15 mouse cellular contexts compared by ENCODE assay signal in the genomic region with DNA sequence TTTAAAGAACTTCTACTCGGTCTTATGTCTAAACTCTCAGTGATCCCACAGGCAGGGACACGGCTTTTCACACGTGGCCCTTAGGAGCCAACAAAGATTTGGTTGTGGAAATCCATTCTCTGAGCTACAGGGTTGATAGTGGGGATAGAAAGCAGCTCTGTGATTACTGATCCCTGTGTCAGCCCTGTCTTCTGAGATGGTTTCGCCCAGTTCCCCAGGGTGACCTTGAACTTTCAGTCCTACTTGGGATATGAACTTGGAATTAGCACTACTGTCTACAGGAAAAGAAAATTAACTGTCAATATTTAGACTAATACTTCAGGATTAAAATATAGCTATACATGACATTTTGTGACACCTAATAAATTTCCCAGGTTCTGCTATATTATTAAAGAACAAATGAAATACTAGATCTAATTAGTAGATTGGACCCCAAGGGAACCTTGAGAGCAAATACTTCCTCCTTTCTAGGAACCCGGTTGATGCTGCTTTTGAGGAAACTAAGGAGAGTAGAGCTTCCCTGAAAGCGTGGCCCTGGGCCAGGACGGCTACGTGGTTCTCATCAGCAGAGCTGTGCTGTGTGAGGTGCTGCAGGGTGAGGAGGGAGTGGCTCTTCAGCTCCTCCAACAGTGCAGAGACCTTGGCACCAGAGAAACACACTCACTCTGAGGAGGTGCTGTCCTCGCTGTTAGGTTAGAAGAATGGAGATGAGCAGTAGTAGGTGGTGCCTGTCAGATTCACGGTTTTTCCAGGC. TPM values are rescaled to one million over a fixed set of nuclear protein-coding genes. Genes with fewer than 3 reads are reported as not detected.
DNase-seq lines count a peak whose midpoint lies in the region; ATAC-seq lines count a peak whose summit lies in the region.
"Had no signal": no experiment of that assay in that cellular context is flagged by ENCODE, and none has a peak within 500 bp of the region (broad histone marks: within the 10 kb centered on the region; RNA-seq: fewer than 3 reads in every experiment).

No protein-coding gene starts in this region.

- no peak overlapping the region for H3K27ac ChIP-seq in heart, embryonic 16.5 days (ENCODE audit: low read length)
- H3K27ac ChIP-seq in heart, embryonic 11.5 days (ENCODE audit: low read depth, low read length), result no peak overlapping the region
- H3K27ac ChIP-seq: embryonic facial prominence, embryonic 13.5 days; kidney, postnatal 0 days; midbrain, embryonic 12.5 days; neural tube, embryonic 12.5 days had no signal

- no peak overlapping the region for H3K4me3 ChIP-seq in heart, embryonic 16.5 days (ENCODE audit: low read length)
- no peak overlapping the region for H3K4me3 ChIP-seq in heart, embryonic 11.5 days (ENCODE audit: low read depth, low read length)
- H3K4me3 ChIP-seq: embryonic facial prominence, embryonic 13.5 days; midbrain, embryonic 12.5 days; neural tube, embryonic 12.5 days had no signal

- peak; percentile 84; the same call in 1 of the 2 replicates for ATAC-seq in heart, embryonic 16.5 days (replicated peaks; ENCODE audit: extremely low read depth, insufficient read depth, low FRiP score)
- ATAC-seq in heart, embryonic 11.5 days (replicated peaks; ENCODE audit: insufficient number of reproducible peaks, low FRiP score, low TSS enrichment), result no peak
- peak; percentile 37 to 39; a peak in 1 of 4 replicates for ATAC-seq in hematopoietic stem cell, adult 5-6 weeks (replicated peaks in 1 of 2; ENCODE audit: insufficient read depth in 1 of 2, low FRiP score in 2 of 2, low TSS enrichment in 1 of 2, low read depth in 1 of 2, poor library complexity in 2 of 2, severe bottlenecking in 2 of 2)

- H3K4me1 ChIP-seq in heart, embryonic 16.5 days (ENCODE audit: control insufficient read depth, insufficient read depth, low read length), result peaks cover 8% of the 10 kb centered on the region; the same call in 1 of the 2 replicates
- H3K4me1 ChIP-seq in heart, embryonic 11.5 days (ENCODE audit: control insufficient read depth, insufficient read depth, low read length), result 0 out of 2 replicates have a peak, but pooled peaks cover 3% of the 10 kb centered on the region
- H3K4me1 ChIP-seq: embryonic facial prominence, embryonic 13.5 days; midbrain, embryonic 12.5 days; neural tube, embryonic 12.5 days had no signal

- H3K36me3 ChIP-seq in heart, embryonic 16.5 days (ENCODE audit: control insufficient read depth, insufficient read depth), result no peaks in the 10 kb centered on the region
- no peaks in the 10 kb centered on the region for H3K36me3 ChIP-seq in heart, embryonic 11.5 days (ENCODE audit: control insufficient read depth, insufficient read depth, low read length)

- intact Hi-C loops in left cerebral cortex, postnatal 25 days (cut with DNase I), result loop anchor here (10.0 kb wide), 2 partner anchors 168 to 318 kb away; a partner anchor contains a TSS

- 0 out of 2 replicates have a peak, but pooled peaks cover 2% of the 10 kb centered on the region for H3K9me3 ChIP-seq in heart, embryonic 16.5 days (replicated peaks; ENCODE audit: control insufficient read depth, low read length)
- H3K9me3 ChIP-seq in heart, embryonic 11.5 days (replicated peaks; ENCODE audit: control insufficient read depth, low read length), result no peaks in the 10 kb centered on the region
- H3K9me3 ChIP-seq: midbrain, embryonic 12.5 days; neural tube, embryonic 12.5 days had no signal

- WGBS in heart, embryonic 16.5 days, result 52% methylated on average over 10 of the region's 10 CpGs
- WGBS in heart, embryonic 11.5 days (ENCODE audit: insufficient replicate concordance), result 70% methylated on average over 10 of the region's 10 CpGs

- DNase-seq in ES-CJ7 (ENCODE audit: low read depth, low spot score), result peak; percentile 31
- DNase-seq in MEL-GATA-1-ER (ENCODE audit: extremely low read depth, low read depth), result peak; percentile 89
- DNase-seq in T-cell, adult 2 months (ENCODE audit: low spot score), result no peak
- DNase-seq in left cerebral cortex, postnatal 25 days (ENCODE audit: low spot score in 2 of 2), result no peak
- no peak for DNase-seq in gastrocnemius, postnatal 4 days (ENCODE audit: low spot score in 2 of 2)
- DNase-seq: layer of hippocampus, adult 9-11 months; spleen, adult 18-20 months had no signal

- no peak overlapping the region for H3K9ac ChIP-seq in heart, embryonic 16.5 days (ENCODE audit: low read length)
- no peak overlapping the region for H3K9ac ChIP-seq in heart, embryonic 11.5 days (ENCODE audit: low read depth, low read length)
- H3K9ac ChIP-seq: embryonic facial prominence, embryonic 13.5 days; midbrain, embryonic 12.5 days; neural tube, embryonic 12.5 days had no signal

- H3K4me2 ChIP-seq in heart, embryonic 16.5 days (ENCODE audit: low read depth, low read length), result no peak overlapping the region
- H3K4me2 ChIP-seq in heart, embryonic 11.5 days, result no peak overlapping the region
- H3K4me2 ChIP-seq: embryonic facial prominence, embryonic 13.5 days; liver, embryonic 11.5 days; midbrain, embryonic 12.5 days; neural tube, embryonic 12.5 days had no signal

- H3K27me3 ChIP-seq in heart, embryonic 16.5 days (ENCODE audit: control insufficient read depth, insufficient read depth, low read length), result no peaks in the 10 kb centered on the region
- H3K27me3 ChIP-seq in heart, embryonic 11.5 days (ENCODE audit: control insufficient read depth, insufficient read depth, low read length), result no peaks in the 10 kb centered on the region
- H3K27me3 ChIP-seq: embryonic facial prominence, embryonic 13.5 days; midbrain, embryonic 12.5 days; neural tube, embryonic 12.5 days had no signal

RNA-seq across cellular contexts. Expression of a gene that starts 10.2 kb away (rescaled TPM):
- 83.3 and 106 TPM in 2 replicates for polyA plus RNA-seq in heart, embryonic 16.5 days (2015; fragmentation: Nextera tagmentation; extraction: Ambion mirVana)
- polyA plus RNA-seq in heart, embryonic 11.5 days (2014; fragmentation: Nextera tagmentation; extraction: Ambion mirVana), result 78.3 and 91.3 TPM in 2 replicates
- total RNA-seq in hematopoietic stem cell, adult 5-6 weeks (2017), result 70.3 and 92.4 TPM in 2 replicates
- total RNA-seq in left cerebral cortex, postnatal 25 days (2021), result 10 to 100 TPM; 77.8 to 85.5 TPM
- 10 to 100 TPM; 31.5 to 35.9 TPM for total RNA-seq in gastrocnemius, postnatal 4 days (2021)

RNA-seq across cellular contexts. Expression of a gene that starts 16.3 kb away (rescaled TPM):
- polyA plus RNA-seq in heart, embryonic 16.5 days (2015; fragmentation: Nextera tagmentation; extraction: Ambion mirVana), result 35.6 and 42.4 TPM in 2 replicates
- polyA plus RNA-seq in heart, embryonic 11.5 days (2014; fragmentation: Nextera tagmentation; extraction: Ambion mirVana), result 40.5 and 42.0 TPM in 2 replicates
- total RNA-seq in hematopoietic stem cell, adult 5-6 weeks (2017), result 79.8 and 104 TPM in 2 replicates
- 10 to 100 TPM; 24.2 to 29.0 TPM for total RNA-seq in left cerebral cortex, postnatal 25 days (2021)
- total RNA-seq in gastrocnemius, postnatal 4 days (2021), result 10 to 100 TPM; 28.6 to 30.5 TPM

RNA-seq across cellular contexts. Expression of a gene that starts 56.3 kb away (rescaled TPM):
- polyA plus RNA-seq in heart, embryonic 16.5 days (2015; fragmentation: Nextera tagmentation; extraction: Ambion mirVana), result 86.7 and 87.0 TPM in 2 replicates
- polyA plus RNA-seq in heart, embryonic 11.5 days (2014; fragmentation: Nextera tagmentation; extraction: Ambion mirVana), result 94.0 and 94.8 TPM in 2 replicates
- 90.9 and 142 TPM in 2 replicates for total RNA-seq in hematopoietic stem cell, adult 5-6 weeks (2017)
- 100 to 1,000 TPM; 120 to 123 TPM for total RNA-seq in left cerebral cortex, postnatal 25 days (2021)
- 100 to 1,000 TPM; 177 to 218 TPM for total RNA-seq in gastrocnemius, postnatal 4 days (2021)

Comparison
In these comparisons a context has a peak if more than half of its experiments do, and no peak if none do; other contexts are left out.
1. DNase-seq: peak in ES-CJ7 (single experiment) and MEL-GATA-1-ER (single experiment); none in T-cell, adult 2 months (single experiment), left cerebral cortex, postnatal 25 days (0 of 2) and gastrocnemius, postnatal 4 days (0 of 2).